Mouse (Mus musculus): ENCODE results near the gene Jmjd8. TPM values are rescaled to one million over a fixed set of nuclear protein-coding genes. Genes with fewer than 3 reads are reported as not detected.

Jmjd8 gene
- polyA plus RNA-seq, 1 experiment: 91.2 TPM

DNA sequence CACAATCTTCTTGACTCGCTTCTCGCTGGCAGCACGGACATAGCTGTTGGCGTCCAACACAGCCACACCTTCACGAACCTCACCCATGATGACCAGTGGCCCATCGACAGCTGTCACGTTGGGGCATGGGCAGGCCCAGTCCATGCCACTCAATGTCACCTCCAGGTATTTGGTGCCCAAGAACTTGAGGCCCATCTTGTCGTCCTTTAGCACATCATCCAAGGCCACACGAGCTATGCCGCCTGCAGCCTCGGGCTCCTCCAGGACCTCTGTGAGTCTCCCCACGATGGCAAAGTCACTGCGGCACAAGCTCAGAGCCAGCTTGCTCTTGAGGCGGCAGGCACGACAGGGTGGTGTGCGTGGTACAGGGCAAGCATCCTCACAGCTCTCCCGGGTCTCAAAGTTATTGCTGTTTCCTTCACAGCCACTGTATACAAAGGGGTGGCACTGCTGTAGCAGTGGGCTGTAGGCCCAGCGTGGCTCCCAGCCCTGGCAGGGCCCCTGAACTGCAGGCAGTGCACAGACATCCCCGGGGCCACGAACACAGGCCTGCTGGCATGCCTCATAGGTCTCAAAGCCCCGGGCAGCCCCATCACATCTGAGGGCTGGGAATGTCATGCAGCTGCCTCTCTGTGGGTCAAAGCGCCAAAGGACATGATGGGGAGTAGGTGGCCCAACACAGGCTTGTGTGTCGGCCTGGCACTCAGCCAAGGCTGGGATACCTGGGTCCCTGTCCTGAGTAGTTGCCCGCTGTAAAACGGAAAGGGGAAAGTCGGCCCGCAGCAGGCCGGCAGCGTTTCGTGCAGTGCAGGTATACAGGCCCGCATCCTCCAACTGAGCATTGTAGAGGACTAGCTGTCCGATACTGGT is 49.3 kb downstream of the Jmjd8 start:
- DNase-seq (ENCODE audit: low read depth): no peak

DNA sequence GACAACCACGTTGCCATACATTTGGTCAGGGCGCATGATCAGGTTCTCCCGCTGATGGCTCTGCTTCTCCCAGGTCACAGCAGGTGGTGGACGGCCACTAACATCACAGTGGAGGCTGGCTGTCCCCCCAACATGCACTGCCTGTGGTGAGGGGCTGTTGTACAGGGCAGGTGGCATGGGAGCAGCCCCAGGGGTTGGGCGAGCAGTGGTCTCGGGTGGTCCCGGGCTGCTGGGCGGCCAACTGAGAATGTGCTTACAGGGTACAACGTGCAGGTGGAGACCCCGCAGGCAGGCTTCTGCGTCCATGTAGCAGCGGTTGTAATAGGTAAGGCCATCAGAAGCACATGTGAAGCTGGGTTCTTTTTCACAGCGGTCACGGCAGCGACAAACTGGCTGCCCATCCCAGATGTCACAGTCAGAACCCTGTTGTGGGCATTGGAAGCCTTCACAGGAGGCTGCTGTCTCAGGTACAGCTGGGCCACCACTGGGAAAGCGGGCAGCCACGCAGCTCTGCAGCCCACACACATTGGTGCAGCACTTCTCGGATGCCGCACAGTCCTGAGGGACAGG is 50.0 kb downstream of the Jmjd8 start:
- DNase-seq (ENCODE audit: low read depth): no peak

DNA sequence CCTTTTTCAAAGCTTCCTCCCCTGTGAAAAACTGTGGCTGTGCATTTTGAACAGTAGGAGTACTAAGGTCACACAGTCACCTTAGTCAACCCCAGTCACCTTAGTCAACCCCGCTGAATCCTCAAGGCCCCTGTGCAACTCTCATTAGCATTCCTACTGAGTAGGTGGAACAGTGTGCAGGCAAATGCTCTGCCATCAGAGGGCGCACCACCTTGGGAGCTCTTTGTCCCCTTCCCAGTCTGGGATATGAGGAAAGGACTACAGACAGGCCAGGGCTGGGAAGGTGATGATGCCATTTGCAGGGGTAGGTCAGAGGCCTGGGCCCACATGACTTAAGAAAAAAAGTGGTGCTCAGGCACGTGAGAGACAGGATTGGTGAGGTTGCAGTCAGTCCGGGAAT is 50.6 kb downstream of the Jmjd8 start:
- DNase-seq (ENCODE audit: low read depth): no peak

DNA sequence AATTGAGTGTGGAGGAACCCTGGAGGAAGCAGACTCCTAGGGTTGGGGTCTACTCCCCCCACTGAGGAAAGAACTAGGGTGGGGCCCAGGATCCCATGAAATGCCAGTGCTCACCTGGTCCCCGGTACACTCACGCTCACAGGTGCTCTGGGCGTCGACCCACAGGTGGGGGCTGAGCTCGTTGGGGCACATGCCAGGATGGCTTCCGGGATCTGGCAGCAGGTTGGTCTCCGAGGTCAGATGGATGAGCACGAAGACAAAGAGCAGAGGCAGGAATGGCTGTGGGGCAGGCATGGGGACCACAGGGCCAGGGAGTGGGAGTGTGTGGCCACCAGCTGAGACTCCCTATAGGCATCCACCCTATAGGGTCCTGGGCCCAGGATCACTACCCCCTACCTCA is 51.1 kb downstream of the Jmjd8 start:
- no peak for DNase-seq (ENCODE audit: low read depth)

DNA sequence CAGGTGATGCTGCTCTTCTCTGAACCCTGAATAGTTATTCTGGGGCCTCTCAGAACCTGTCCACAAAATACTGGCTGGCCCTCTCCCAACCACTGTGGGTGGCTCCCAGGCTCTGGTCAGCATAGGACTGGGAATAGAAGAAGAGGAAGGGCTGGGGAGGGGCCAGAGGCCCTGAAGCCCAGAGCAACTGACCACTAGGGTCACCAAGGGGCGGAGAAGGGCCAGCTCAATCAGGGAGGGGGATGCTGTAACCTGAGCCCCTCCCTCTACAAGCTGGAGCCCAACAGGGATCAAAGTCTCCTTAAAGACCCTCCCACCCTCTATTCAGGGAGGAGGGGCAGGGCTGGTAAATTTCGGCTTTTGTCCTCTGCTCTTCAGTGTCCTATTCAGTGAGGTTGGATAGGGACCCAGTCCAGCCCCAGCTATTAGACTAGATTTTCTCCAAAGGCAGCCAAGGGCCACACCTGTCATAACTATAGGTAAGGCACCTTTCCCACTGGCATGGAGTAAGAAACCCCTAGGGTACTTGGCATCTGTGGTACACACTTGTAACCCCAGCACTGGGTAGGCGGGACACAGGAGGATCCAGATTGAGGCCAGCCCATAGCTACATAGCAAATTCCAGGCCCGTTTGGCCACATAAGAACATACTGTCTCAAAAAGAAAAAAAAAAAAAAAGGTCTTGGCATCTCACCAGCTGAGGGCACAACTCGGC is 51.7 kb downstream of the Jmjd8 start, which contains the start of gene Wfikkn1:
Gene Wfikkn1 (minus strand): TSS at position 663 of the 715 bp plus-strand sequence.
- peak; percentile 96 for DNase-seq (ENCODE audit: low read depth)

DNA sequence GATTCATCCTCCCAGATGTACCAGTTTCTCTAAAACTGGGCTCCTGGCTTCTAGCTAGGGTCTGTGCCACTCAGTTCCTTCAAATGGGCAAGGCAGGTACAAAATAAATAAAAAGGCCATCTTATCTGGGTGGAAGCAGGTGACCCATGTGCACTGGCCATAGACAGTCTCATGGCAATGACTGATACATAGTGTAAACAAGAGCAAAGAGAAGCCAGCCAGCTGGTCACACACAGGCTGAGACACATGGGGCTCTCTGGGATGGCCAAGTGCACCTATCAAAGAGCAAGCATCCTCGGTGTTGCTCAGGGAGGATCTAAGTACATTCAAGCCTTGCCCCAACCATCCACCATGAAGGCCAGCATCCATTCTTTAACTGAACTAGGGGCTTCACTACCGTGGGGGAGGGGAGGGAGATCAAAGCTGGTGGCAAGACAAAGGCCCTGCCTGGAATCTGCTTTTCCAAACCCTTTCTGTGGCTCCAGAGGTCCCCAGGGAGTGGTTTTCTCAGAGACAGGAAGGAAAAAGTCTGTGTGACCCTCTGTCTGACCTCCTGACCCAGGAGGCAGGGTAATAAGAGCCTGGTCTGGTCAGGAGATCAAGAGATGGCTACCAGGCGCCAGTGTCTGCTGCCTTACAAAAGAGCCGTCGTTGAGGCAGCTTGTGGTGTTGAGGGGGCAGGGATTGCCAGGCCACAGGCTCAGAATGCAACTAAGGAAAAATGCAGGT is 52.4 kb downstream of the Jmjd8 start:
- no peak for DNase-seq (ENCODE audit: low read depth)

Other genes starting within 250 kb of the Jmjd8 start
- 23.3 and 24.8 TPM in 2 replicates for gene Lmf1, start 249.8 kb upstream of the Jmjd8 start, polyA plus RNA-seq (2012; rRNA removed)
- gene Gng13, start 111.7 kb upstream of the Jmjd8 start, polyA plus RNA-seq (2012; rRNA removed): not detected in 2 replicates
- gene Chtf18, start 101.4 kb upstream of the Jmjd8 start, polyA plus RNA-seq (2012; rRNA removed): 2.6 and 2.9 TPM in 2 replicates
- 25.8 and 28.8 TPM in 2 replicates for gene Rpusd1, start 101.2 kb upstream of the Jmjd8 start, polyA plus RNA-seq (2012; rRNA removed)
- gene Mslnl, start 92.8 kb upstream of the Jmjd8 start, polyA plus RNA-seq (2012; rRNA removed): 0.36 and 0.38 TPM in 2 replicates
- gene Msln, start 74.5 kb upstream of the Jmjd8 start, polyA plus RNA-seq (2012; rRNA removed): 17.7 and 34.7 TPM in 2 replicates
- gene Narfl, start 55.1 kb upstream of the Jmjd8 start, polyA plus RNA-seq (2012; rRNA removed): 19.1 and 23.9 TPM in 2 replicates
- gene Haghl, start 43.2 kb upstream of the Jmjd8 start, polyA plus RNA-seq (2012; rRNA removed): 45.8 and 47.3 TPM in 2 replicates
- 0.29 and 0.30 TPM in 2 replicates for gene Ccdc78, start 42.3 kb upstream of the Jmjd8 start, polyA plus RNA-seq (2012; rRNA removed)
- gene Fam173a, start 36.0 kb upstream of the Jmjd8 start, polyA plus RNA-seq (2012; rRNA removed): 105 and 133 TPM in 2 replicates
- gene AC134908.4, start 33.2 kb upstream of the Jmjd8 start, polyA plus RNA-seq (2012; rRNA removed): 0.23 TPM in 1 of 2 replicates, not detected in the other
- 22.2 and 31.4 TPM in 2 replicates for gene Metrn, start 31.7 kb upstream of the Jmjd8 start, polyA plus RNA-seq (2012; rRNA removed)
- gene Fbxl16, start 19.8 kb upstream of the Jmjd8 start, polyA plus RNA-seq (2012; rRNA removed): 0.58 and 0.81 TPM in 2 replicates
- 32.1 and 36.4 TPM in 2 replicates for gene Wdr24, start 5.2 kb upstream of the Jmjd8 start, polyA plus RNA-seq (2012; rRNA removed)
- 219 and 228 TPM in 2 replicates for gene Stub1, start 4.5 kb downstream of the Jmjd8 start, polyA plus RNA-seq (2012; rRNA removed)
- 129 and 138 TPM in 2 replicates for gene Rhbdl1, start 8.4 kb downstream of the Jmjd8 start, polyA plus RNA-seq (2012; rRNA removed)
- 47.4 and 55.8 TPM in 2 replicates for gene Gm20683, start 12.9 kb downstream of the Jmjd8 start, polyA plus RNA-seq (2012; rRNA removed)
- 54.0 and 60.0 TPM in 2 replicates for gene Rhot2, start 16.0 kb downstream of the Jmjd8 start, polyA plus RNA-seq (2012; rRNA removed)
- 27.1 and 35.9 TPM in 2 replicates for gene Wdr90, start 32.6 kb downstream of the Jmjd8 start, polyA plus RNA-seq (2012; rRNA removed)
- gene Mcrip2, start 39.9 kb downstream of the Jmjd8 start, polyA plus RNA-seq (2012; rRNA removed): 58.8 and 61.7 TPM in 2 replicates
- gene Mettl26, start 46.2 kb downstream of the Jmjd8 start, polyA plus RNA-seq (2012; rRNA removed): 89.7 and 105 TPM in 2 replicates
- gene Wfikkn1, start 52.0 kb downstream of the Jmjd8 start, polyA plus RNA-seq (2012; rRNA removed): 0.95 and 1.1 TPM in 2 replicates
- 49.5 and 51.3 TPM in 2 replicates for gene Rab40c, start 90.9 kb downstream of the Jmjd8 start, polyA plus RNA-seq (2012; rRNA removed)
- 122 and 144 TPM in 2 replicates for gene Pigq, start 116.1 kb downstream of the Jmjd8 start, polyA plus RNA-seq (2012; rRNA removed)
- gene Nhlrc4, start 116.1 kb downstream of the Jmjd8 start, polyA plus RNA-seq (2012; rRNA removed): 7.0 and 12.9 TPM in 2 replicates
- 2.4 TPM in 2 replicates for gene A930017K11Rik, start 123.7 kb downstream of the Jmjd8 start, polyA plus RNA-seq (2012; rRNA removed)
- gene Capn15, start 156.9 kb downstream of the Jmjd8 start, polyA plus RNA-seq (2012; rRNA removed): 27.6 and 28.1 TPM in 2 replicates
- 29.9 and 35.0 TPM in 2 replicates for gene Rab11fip3, start 240.7 kb downstream of the Jmjd8 start, polyA plus RNA-seq (2012; rRNA removed)